Mouse (Mus musculus) G1E-ER4 (cell line): ENCODE results near the gene Slc35g1. TPM values are rescaled to one million over a fixed set of nuclear protein-coding genes. Genes with fewer than 3 reads are reported as not detected.

Experiments used
- GATA1 ChIP-seq: IDR thresholded peaks from one replicate; pipeline ENCODE4 v1.8.0; 2012; ENCODE audit warnings: low read length, inconsistent platforms
- polyA plus RNA-seq: library from polyadenylated mRNA; stranded (reverse); fragments of >175 nt; gene quantifications from 2 replicates; pipeline ENCODE4 v1.2.3, GENCODE M21; 2012

Gene Slc35g1
- polyA plus RNA-seq, 1 experiment, result 16.8 TPM

- TF ChIP-seq GATA1, result no peak
Measured at GRCm38 (mm10) chr19:38364939-38365614, 30.7 kb upstream of the Slc35g1 start.

DNA sequence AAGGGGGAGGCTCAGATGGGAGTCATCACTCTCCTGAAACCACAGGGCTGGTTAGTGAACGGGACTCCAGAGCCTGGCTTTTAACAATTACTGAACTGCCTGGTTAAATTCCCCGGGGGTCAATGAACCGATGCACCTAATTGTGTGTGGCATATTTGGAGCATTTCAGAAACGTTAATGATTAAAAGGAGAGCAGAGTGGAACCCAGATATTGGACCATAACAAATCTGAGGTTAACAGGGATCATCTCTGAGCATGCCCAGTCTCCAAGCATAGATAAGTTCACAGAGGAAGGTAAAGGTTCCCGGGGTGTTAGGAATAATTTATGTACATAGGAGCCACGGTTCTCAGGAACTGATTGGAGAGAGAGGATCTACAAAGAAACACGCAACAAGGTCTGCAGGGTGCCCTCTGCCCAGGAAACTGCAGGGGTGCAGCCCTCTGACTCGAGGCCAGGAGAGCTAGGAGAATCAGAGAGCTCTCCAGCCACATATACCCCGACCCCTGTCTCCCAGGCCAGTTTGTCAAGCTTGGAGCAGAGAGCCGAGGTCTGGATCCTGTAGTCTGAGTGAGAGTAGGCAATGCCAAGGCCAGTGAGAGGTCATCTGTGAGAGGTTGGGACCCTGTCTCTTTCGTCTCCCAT is 23.2 kb upstream of the Slc35g1 start:
- TF ChIP-seq GATA1, result no peak

DNA sequence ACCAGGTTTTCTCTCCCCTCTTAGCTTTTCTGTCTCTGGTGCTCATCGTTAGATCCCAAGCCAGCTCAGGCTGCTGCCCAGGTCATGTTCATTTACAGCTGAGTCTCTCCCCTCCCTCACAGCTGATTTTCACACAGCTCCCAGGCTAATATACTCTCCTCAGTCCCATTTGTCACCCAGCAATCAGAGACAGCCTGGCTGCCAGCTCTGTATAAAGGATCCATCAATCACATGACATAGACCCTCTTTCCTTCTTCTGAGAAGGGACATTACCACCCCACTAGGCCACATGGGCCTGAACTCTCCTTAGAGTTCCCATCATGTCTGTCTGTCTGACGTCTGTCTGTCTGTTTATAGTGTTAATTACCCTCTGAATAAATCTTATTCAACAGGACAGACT is 22.4 kb upstream of the Slc35g1 start:
- TF ChIP-seq GATA1, result no peak

- TF ChIP-seq GATA1, result no peak
Measured at GRCm38 (mm10) chr19:38383769-38384168, 12.0 kb upstream of the Slc35g1 start.

- no peak for TF ChIP-seq GATA1
Measured at GRCm38 (mm10) chr19:38387835-38388234, 7.9 kb upstream of the Slc35g1 start.

- no peak for TF ChIP-seq GATA1
Measured at GRCm38 (mm10) chr19:38396633-38396970, 822 bp downstream of the Slc35g1 start.

DNA sequence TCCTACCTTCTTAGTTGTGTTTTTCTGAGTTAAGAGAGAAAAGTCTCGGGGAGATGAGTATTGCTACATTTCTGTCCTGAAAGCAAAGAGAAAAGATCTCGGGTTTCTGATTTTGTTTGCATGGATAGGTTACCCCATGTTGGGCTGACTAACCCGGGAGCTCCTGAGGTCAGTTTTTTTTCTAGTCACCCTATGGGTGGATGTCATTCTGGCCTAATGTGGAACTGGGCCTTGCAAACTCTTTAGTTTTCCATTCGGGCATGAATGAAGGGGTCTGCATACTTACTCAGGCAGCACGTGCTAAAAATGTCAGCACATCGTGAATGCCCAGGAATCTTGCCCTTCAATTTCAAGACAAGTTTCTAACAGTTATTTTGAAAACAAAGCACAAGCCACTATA is 1.2 kb downstream of the Slc35g1 start:
- TF ChIP-seq GATA1, result no peak

DNA sequence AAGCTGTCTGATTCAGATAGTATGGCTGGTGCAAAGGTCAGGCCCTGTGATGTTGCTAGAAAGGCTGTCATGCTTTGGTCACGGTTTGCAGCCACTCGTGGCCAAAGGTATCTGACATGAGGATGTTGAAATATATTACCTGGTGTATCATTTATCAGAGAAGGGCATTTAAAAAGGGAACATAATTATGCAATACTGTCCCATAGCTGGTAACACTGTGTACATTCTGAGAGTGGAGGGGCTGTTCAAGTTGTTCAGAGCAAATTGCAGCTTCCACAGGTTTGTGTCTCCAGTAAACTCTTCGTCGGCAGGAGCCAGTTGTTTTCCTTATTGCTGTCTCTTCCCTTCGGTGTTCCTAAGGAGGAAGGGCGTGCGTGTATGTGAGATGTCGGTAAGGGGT is 3.2 kb downstream of the Slc35g1 start:
- TF ChIP-seq GATA1, result no peak

DNA sequence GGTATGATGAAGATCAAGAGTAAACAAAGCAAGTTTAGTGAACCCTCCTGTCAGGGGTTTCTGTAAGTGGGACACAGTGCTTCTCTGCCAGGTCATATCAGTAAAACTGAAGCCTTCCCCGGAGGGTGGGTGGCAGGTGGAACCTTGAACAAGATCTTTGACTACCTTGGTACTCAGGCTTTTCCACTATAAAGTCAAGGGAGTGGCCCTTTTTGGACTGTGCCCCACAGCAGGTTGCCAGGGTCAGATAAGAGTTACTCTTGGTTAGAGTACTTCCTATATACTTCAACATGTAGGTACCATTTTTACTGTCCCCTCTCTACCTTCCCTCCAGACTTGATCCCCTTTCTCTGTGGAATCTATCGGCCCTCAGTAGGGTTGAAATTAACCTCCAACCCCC is 5.1 kb downstream of the Slc35g1 start:
- TF ChIP-seq GATA1, result no peak

GRCm38 (mm10) chr19:38401416-38401815 is 5.6 kb downstream of the Slc35g1 start:
- TF ChIP-seq GATA1, result no peak

DNA sequence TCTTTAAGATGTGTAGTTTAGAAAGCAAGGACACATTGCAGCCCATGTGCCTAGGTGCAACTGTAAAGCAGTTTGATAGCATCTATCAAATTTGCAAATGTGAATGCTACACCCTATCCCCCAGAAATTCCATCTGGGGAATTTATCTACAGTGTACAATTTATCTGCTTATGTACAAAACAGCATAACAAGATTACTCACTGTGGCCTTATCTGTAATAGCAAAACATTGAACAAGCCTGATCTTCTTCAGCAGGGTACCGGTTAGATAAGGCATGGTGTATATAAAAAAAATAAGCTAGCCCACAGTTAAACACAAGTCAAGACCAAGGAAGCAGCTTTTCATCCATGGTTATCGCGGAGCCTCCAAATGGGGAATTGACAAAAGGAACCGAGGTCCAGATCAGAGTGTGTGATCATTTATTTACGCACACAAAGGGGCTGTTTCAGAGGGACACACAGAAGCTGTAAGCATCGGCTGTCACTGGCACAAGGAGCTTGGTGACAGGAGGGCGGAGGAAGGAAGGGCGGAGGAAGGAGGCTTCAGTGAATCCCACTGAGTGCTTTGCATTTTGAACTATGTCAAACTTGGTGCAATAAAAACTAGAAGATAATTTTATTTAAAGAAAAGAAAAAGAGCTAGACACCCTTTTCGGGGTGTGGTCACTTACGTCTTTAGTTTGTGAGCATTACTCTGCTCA is 14.7 kb downstream of the Slc35g1 start:
- TF ChIP-seq GATA1, result peak; percentile 88

DNA sequence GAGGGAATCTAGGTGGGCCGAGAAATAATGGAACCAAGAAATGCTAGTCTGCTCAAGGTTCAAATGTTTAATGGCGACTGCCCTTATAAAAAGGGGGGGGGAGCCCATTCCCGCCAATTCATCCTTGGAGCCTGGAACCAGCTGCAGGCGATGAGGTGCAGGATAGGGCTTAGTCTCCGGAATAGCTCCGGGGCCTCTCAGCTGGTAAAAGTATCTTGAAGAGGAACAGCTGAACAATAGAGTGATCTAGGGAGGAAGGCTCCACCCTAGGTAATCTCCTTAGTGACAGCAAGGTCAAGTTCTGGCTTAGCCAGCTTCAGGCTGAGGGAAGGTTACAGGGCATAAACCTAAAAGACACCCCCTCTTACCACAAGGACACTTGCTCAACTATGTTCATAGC is 18.1 kb downstream of the Slc35g1 start:
- TF ChIP-seq GATA1, result no peak

DNA sequence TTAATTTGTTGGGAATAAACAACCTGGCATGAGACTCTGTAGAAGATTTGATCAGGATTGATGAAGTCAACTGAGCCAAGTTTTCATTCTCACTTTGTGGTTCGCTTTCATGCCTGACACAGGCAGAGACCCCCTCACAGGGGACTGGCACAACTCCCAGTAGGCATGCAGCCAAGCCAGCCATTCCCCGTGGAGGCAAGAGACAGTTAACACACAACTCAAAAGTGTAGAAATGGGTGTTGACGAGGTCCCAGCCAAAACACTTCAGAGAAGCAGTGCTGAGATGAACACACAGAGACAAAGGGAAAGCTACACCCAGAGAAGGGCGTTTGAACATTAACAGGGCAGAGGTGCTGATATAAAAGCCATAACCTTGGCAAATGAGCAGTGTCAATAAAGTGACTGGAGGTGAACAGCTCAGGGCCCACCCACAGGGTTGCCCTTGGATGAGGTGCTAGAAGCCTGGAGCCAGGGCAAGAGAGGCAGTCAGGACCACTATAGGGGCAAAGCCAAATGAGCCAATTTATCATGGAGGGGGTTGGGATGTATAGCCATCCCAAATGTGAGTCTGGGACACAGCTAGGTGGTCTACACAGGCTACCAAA is 23.1 kb downstream of the Slc35g1 start:
- TF ChIP-seq GATA1, result no peak

DNA sequence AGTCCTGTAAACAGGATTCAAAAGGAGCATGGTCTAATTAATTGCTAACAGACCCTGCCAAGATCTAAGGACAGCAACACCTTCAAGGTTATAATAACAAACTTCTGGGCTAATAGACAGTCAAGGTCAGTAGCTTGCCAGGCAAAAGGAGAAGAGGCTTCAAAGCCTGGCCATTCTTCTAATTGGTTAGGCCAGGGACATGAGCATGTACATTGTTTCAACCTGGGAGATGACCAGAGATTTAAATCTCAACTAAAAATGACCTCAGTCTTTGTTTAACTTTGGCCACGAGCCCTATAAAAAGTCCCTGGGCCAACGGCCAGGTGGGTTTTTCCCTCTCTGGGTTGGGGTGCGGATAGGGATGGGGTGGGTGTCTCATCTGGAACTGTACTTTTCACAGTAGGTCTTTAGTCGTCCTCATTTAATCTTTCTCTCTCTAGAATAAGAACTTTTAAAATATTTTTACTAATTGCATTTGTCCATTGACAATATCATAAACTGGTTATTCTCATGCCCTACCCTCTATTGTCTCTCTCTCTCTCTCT is 25.0 kb downstream of the Slc35g1 start:
- TF ChIP-seq GATA1, result no peak

- no peak for TF ChIP-seq GATA1
Measured at GRCm38 (mm10) chr19:38421436-38421835, 25.7 kb downstream of the Slc35g1 start.

- TF ChIP-seq GATA1, result no peak
Measured at GRCm38 (mm10) chr19:38422926-38423325, 27.1 kb downstream of the Slc35g1 start.
